Mouse (Mus musculus): Measurements from ENCODE around the gene Mchr1. TPM values are rescaled to one million over a fixed set of nuclear protein-coding genes. Genes with fewer than 3 reads are reported as not detected.
A peak's percentile ranks its signal among the peaks of the same experiment; 100 is the strongest.

The Mchr1 gene
- polyA plus RNA-seq, 1 experiment from 2014 or later, result 1.4 TPM

DNA sequence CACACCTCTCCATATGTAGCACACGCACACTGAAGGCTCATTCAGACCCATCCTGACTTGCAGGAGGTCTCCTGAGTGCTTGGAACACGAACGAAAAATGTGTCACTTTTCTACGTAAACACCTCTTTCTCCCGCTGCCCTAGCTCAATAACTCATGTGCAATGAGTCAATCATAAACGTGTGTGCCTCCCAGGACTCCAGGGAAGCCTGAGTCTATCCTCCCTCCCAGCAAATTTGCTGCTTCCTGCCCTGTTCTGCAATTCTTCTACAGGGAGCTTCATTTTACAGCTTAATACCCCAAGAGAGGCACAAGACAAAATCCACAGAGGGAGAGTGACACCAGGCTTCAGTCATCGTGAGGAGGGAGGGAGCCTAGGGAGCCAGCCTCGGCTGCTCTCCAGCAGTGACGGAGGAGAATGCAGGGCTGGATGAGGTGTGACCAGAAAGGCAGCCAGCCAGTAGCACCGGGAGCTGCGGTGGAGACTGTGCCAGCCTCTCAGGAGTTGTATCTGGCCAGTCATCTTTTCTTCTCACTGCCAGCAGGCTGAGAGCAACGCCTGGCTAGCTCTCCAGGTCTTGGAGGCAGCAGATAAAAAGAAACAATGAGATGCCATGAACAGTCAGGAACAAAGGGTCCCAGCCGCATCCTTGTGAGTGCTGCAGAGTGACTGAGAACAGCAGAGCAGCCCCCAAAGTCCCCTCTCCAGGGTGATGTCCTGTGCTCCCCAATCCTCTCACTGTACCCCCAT is 37.2 kb downstream of the Mchr1 start:
- no peak overlapping the region for H3K4me3 ChIP-seq (ENCODE audit: low read depth, low read length)
- H3K9ac ChIP-seq (ENCODE audit: low read length), result peak overlapping the region; percentile 33; the same call in 1 of the 2 replicates
- DNase-seq (ENCODE audit: low spot score), result peak; percentile 63
- no peak overlapping the region for H3K4me2 ChIP-seq (ENCODE audit: low read length)
- no peaks in the 10 kb centered on the region for H3K27me3 ChIP-seq (replicated peaks; ENCODE audit: control insufficient read depth, insufficient read depth, low read length)
- H3K36me3 ChIP-seq (ENCODE audit: control insufficient read depth, insufficient read depth, low read length), result no peaks in the 10 kb centered on the region
- ATAC-seq, result peak; percentile 75; the same call in 1 of the 2 replicates
- WGBS, result 19% methylated on average over 13 of the region's 13 CpGs
- H3K4me1 ChIP-seq (ENCODE audit: control insufficient read depth, insufficient read depth, low read length), result peaks cover 7% of the 10 kb centered on the region; the same call in 1 of the 2 replicates
- no peaks in the 10 kb centered on the region for H3K9me3 ChIP-seq (replicated peaks; ENCODE audit: control insufficient read depth, low read length)
- H3K27ac ChIP-seq (ENCODE audit: low read depth, low read length), result peak overlapping the region; percentile 34

DNA sequence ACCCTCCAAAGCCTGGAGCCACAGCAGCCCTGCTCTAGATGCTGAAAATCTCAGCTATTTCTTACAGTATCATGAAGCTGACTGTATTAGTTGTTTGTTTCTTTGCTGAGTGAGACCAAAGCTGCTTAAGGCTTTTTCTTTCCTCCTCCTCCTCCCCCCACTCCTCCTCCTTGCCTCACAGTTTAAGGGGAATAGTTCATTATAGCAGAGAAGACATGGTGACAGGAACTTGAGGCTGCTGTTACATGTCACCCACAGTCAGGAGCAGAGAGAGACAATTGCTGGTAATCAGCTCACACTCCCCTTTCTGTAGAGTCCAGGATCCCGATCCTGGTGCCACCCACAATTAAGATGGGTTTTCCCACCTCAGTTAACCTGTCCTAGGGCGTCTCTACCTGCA is 38.1 kb downstream of the Mchr1 start:
- ATAC-seq (no peak), DNase-seq (ENCODE audit: low spot score) (no peak)
- peaks cover 10% of the 10 kb centered on the region; the same call in 1 of the 2 replicates for H3K4me1 ChIP-seq (ENCODE audit: control insufficient read depth, insufficient read depth, low read length)
- no peaks in the 10 kb centered on the region for H3K9me3 ChIP-seq (replicated peaks; ENCODE audit: control insufficient read depth, low read length)
- H3K4me2 ChIP-seq (ENCODE audit: low read length), result no peak overlapping the region
- H3K27me3 ChIP-seq (replicated peaks; ENCODE audit: control insufficient read depth, insufficient read depth, low read length), result no peaks in the 10 kb centered on the region
- H3K36me3 ChIP-seq (ENCODE audit: control insufficient read depth, insufficient read depth, low read length), result no peaks in the 10 kb centered on the region
- H3K9ac ChIP-seq (ENCODE audit: low read length), result no peak overlapping the region
- no peak overlapping the region for H3K27ac ChIP-seq (ENCODE audit: low read depth, low read length)
- 52% methylated on average over 2 of the region's 2 CpGs for WGBS
- no peak overlapping the region for H3K4me3 ChIP-seq (ENCODE audit: low read depth, low read length)

DNA sequence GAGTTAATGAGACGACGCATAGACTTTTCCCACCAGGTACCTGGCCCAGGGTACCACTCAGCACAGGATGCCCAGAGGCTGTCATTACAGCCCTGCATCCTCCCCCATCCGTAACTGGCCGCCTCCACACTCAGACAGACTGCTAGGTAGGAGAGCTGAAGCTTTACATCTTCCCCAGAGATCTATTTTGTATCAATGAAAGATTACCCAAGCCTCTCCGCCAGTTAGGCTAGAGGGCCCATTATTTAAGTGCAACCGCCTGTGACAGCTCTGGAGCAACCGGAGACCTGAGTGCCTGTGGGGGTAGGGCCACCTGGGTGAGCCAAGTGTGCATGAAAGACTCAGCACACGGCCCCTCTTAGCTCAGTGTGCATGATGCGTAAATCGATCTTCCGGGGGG is 42.6 kb downstream of the Mchr1 start:
- H3K27me3 ChIP-seq (replicated peaks; ENCODE audit: control insufficient read depth, insufficient read depth, low read length), result no peaks in the 10 kb centered on the region
- no peak overlapping the region for H3K9ac ChIP-seq (ENCODE audit: low read length)
- H3K4me1 ChIP-seq (ENCODE audit: control insufficient read depth, insufficient read depth, low read length), result peaks cover 6% of the 10 kb centered on the region; the same call in 1 of the 2 replicates
- WGBS, result 2% methylated on average over 11 of the region's 11 CpGs
- no peak overlapping the region for H3K4me3 ChIP-seq (ENCODE audit: low read depth, low read length)
- no peaks in the 10 kb centered on the region for H3K9me3 ChIP-seq (replicated peaks; ENCODE audit: control insufficient read depth, low read length)
- ATAC-seq (no peak), DNase-seq (ENCODE audit: low spot score) (peak; percentile 53)
- H3K27ac ChIP-seq (ENCODE audit: low read depth, low read length), result no peak overlapping the region
- H3K4me2 ChIP-seq (ENCODE audit: low read length), result no peak overlapping the region
- H3K36me3 ChIP-seq (ENCODE audit: control insufficient read depth, insufficient read depth, low read length), result no peaks in the 10 kb centered on the region

DNA sequence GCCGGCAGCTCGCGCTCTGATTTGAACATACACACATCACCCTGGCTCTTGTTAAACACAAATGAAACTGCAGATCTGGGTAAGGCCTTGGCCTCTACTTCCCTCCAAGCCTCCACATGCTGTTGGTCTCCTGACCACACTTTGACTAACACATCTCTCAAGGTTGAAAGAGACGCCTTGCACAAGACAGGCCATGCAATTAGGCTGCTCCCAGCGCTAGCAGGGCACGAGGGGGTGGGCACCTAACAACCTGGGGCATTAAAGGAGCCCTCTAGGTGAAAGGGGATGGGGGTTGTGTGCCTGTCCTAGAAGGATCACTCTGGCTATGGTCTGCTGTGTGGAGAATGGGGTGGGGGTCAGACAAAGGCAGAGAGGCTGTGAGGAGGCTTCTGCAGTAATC is 43.4 kb downstream of the Mchr1 start:
- Histone ChIP-seq H3K9ac (ENCODE audit: low read length) (no peak overlapping the region), H3K4me1 (ENCODE audit: control insufficient read depth, insufficient read depth, low read length) (peaks cover 3% of the 10 kb centered on the region; the same call in 1 of the 2 replicates), H3K27ac (ENCODE audit: low read depth, low read length) (no peak overlapping the region), H3K4me3 (ENCODE audit: low read depth, low read length) (no peak overlapping the region), H3K4me2 (ENCODE audit: low read length) (no peak overlapping the region), H3K27me3 (replicated peaks; ENCODE audit: control insufficient read depth, insufficient read depth, low read length) (no peaks in the 10 kb centered on the region), H3K36me3 (ENCODE audit: control insufficient read depth, insufficient read depth, low read length) (no peaks in the 10 kb centered on the region), H3K9me3 (replicated peaks; ENCODE audit: control insufficient read depth, low read length) (no peaks in the 10 kb centered on the region)
- no peak for ATAC-seq
- 51% methylated on average over 6 of the region's 6 CpGs for WGBS
- DNase-seq (ENCODE audit: low spot score), result no peak

DNA sequence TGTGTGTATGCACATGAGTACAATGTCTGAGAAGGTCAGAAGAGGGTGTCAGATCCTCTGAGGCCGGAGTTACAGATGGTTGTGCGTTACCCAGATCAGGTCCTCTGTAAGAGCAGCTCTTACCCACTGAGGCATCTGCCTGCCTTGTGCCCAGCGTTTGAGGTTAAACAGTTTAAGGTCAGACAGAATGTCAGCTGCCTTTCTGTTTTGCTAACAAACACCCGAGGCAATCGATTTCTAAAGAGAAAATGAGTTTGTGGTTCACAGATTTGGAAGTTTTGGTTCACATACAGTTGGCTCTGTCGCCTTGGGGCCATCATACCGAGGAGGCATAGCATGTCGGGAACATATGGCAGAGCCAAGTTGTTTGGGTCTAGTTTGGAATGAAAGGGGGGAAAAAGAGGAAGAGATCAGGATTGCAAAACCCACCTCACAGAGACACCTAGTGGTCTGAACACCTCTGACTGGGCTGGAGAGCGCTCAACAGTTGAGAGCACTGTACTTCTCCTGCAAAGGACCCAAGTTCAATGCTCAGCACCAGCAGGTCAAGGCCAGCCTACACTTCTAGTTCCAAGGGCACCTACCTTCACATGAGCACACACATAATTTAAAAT is 48.9 kb downstream of the Mchr1 start:
- H3K9me3 ChIP-seq (replicated peaks; ENCODE audit: control insufficient read depth, low read length), result no peaks in the 10 kb centered on the region
- no peaks in the 10 kb centered on the region for H3K4me1 ChIP-seq (ENCODE audit: control insufficient read depth, insufficient read depth, low read length)
- 86% methylated on average over 9 of the region's 9 CpGs for WGBS
- no peak overlapping the region for H3K27ac ChIP-seq (ENCODE audit: low read depth, low read length)
- ATAC-seq, result no peak
- no peaks in the 10 kb centered on the region for H3K27me3 ChIP-seq (replicated peaks; ENCODE audit: control insufficient read depth, insufficient read depth, low read length)
- no peak for DNase-seq (ENCODE audit: low spot score)
- no peak overlapping the region for H3K9ac ChIP-seq (ENCODE audit: low read length)
- H3K4me3 ChIP-seq (ENCODE audit: low read depth, low read length), result no peak overlapping the region
- H3K4me2 ChIP-seq (ENCODE audit: low read length), result no peak overlapping the region
- H3K36me3 ChIP-seq (ENCODE audit: control insufficient read depth, insufficient read depth, low read length), result no peaks in the 10 kb centered on the region

Other genes with a start within 250 kb of the Mchr1 start
- 13.6 and 21.8 TPM in 2 replicates for gene Mrtfa, start 44.7 kb upstream of the Mchr1 start, polyA plus RNA-seq (2014; fragmentation: Nextera tagmentation; extraction: Ambion mirVana)
- gene Slc25a17, start 125.3 kb downstream of the Mchr1 start, polyA plus RNA-seq (2014; fragmentation: Nextera tagmentation; extraction: Ambion mirVana), result 152 and 153 TPM in 2 replicates
- 170 and 180 TPM in 2 replicates for gene St13, start 164.6 kb downstream of the Mchr1 start, polyA plus RNA-seq (2014; fragmentation: Nextera tagmentation; extraction: Ambion mirVana)
- gene Xpnpep3, start 164.6 kb downstream of the Mchr1 start, polyA plus RNA-seq (2014; fragmentation: Nextera tagmentation; extraction: Ambion mirVana), result 4.3 and 5.2 TPM in 2 replicates
- 0.20 and 0.26 TPM in 2 replicates for gene Dnajb7, start 172.8 kb downstream of the Mchr1 start, polyA plus RNA-seq (2014; fragmentation: Nextera tagmentation; extraction: Ambion mirVana)
- 554 and 641 TPM in 2 replicates for gene Rbx1, start 230.8 kb downstream of the Mchr1 start, polyA plus RNA-seq (2014; fragmentation: Nextera tagmentation; extraction: Ambion mirVana)